Mouse (Mus musculus) ovary, postnatal 36 days (tissue): Measurements from ENCODE around the gene Syf2.
"Not testable (repeated sequence)": the region's sequence is repeated elsewhere in the genome, so short reads cannot be mapped to it uniquely, and the experiment has no call there.

ENCODE experiments used
- DNase-seq: peaks from one replicate; pipeline ENCODE4 v3.0.0; 2022; ENCODE audit warnings: low spot score, mixed read lengths

Syf2 gene

GRCm38 (mm10) chr4:134930684-134931481, at the start of gene Syf2:
Gene Syf2, plus strand, starts transcription at chr4:134930898.
- DNase-seq: peak; percentile 93

GRCm38 (mm10) chr4:134883266-134883665, 47.4 kb upstream of the Syf2 start:
- peak; percentile 32 for DNase-seq

- DNase-seq: no peak
Measured at GRCm38 (mm10) chr4:134883808-134884207, 46.9 kb upstream of the Syf2 start.

GRCm38 (mm10) chr4:134884364-134884763, 46.3 kb upstream of the Syf2 start:
- no peak for DNase-seq

- DNase-seq: peak; percentile 59
Measured at GRCm38 (mm10) chr4:134892096-134892495, 38.6 kb upstream of the Syf2 start.

GRCm38 (mm10) chr4:134897256-134897655, 33.4 kb upstream of the Syf2 start:
- no peak for DNase-seq

GRCm38 (mm10) chr4:134901126-134901525, 29.6 kb upstream of the Syf2 start:
- DNase-seq: no peak

GRCm38 (mm10) chr4:134903046-134903445, 27.7 kb upstream of the Syf2 start:
- DNase-seq: no peak

GRCm38 (mm10) chr4:134911406-134911805, 19.3 kb upstream of the Syf2 start:
- DNase-seq: not testable (repeated sequence)

GRCm38 (mm10) chr4:134913413-134913812, 17.3 kb upstream of the Syf2 start:
- peak; percentile 65 for DNase-seq

- DNase-seq: no peak
Measured at GRCm38 (mm10) chr4:134914122-134914863, 16.4 kb upstream of the Syf2 start.

GRCm38 (mm10) chr4:134914864-134915209, 15.9 kb upstream of the Syf2 start, which contains the start of gene Tmem50a:
Gene Tmem50a, minus strand, starts transcription at chr4:134915024.
- peak; percentile 93 for DNase-seq

GRCm38 (mm10) chr4:134915223-134916050, 15.3 kb upstream of the Syf2 start:
- no peak for DNase-seq

GRCm38 (mm10) chr4:134917194-134917593, 13.5 kb upstream of the Syf2 start:
- no peak for DNase-seq

GRCm38 (mm10) chr4:134918381-134918780, 12.3 kb upstream of the Syf2 start:
- peak; percentile 51 for DNase-seq

- DNase-seq: no peak
Measured at GRCm38 (mm10) chr4:134919733-134920540, 10.8 kb upstream of the Syf2 start.

- DNase-seq: no peak
Measured at GRCm38 (mm10) chr4:134920631-134921030, 10.1 kb upstream of the Syf2 start.

GRCm38 (mm10) chr4:134921703-134922102, 9.0 kb upstream of the Syf2 start:
- no peak for DNase-seq

- DNase-seq: no peak
Measured at GRCm38 (mm10) chr4:134922111-134922924, 8.4 kb upstream of the Syf2 start.

GRCm38 (mm10) chr4:134922925-134923244, 7.8 kb upstream of the Syf2 start:
- DNase-seq: peak; percentile 71
